7 mouse cellular contexts compared by ENCODE assay signal in genomic region chrX:103616536-103617404, GRCm38 (mm10). TPM values are rescaled to one million over a fixed set of nuclear protein-coding genes. Genes with fewer than 3 reads are reported as not detected.
DNase-seq lines count a peak whose midpoint lies in the region; ATAC-seq lines count a peak whose summit lies in the region.

No protein-coding gene starts in this region.

- WGBS in embryonic facial prominence, embryonic 10.5 days = 2% methylated on average over 38 of the region's 50 CpGs
- 1% methylated on average over 24 of the region's 50 CpGs for WGBS in limb, embryonic 10.5 days
- WGBS in midbrain, embryonic 12.5 days = 2% methylated on average over 28 of the region's 50 CpGs

- no peaks in the 10 kb centered on the region for H3K27me3 ChIP-seq in embryonic facial prominence, embryonic 10.5 days (replicated peaks; ENCODE audit: low read depth, poor library complexity, severe bottlenecking)
- no peaks in the 10 kb centered on the region for H3K27me3 ChIP-seq in limb, embryonic 10.5 days (ENCODE audit: low read depth, poor library complexity, severe bottlenecking)
- H3K27me3 ChIP-seq in midbrain, embryonic 12.5 days = no peaks in the 10 kb centered on the region

- H3K9me3 ChIP-seq in embryonic facial prominence, embryonic 10.5 days = no peaks in the 10 kb centered on the region
- no peaks in the 10 kb centered on the region for H3K9me3 ChIP-seq in limb, embryonic 10.5 days (replicated peaks)
- no peaks in the 10 kb centered on the region for H3K9me3 ChIP-seq in midbrain, embryonic 12.5 days

- peak overlapping the region; percentile 89 for H3K27ac ChIP-seq in embryonic facial prominence, embryonic 10.5 days (replicated peaks)
- peak overlapping the region; percentile 92 for H3K27ac ChIP-seq in limb, embryonic 10.5 days
- H3K27ac ChIP-seq in midbrain, embryonic 12.5 days (replicated peaks) = peak overlapping the region; percentile 89

- H3K4me2 ChIP-seq in midbrain, embryonic 12.5 days (replicated peaks) = peak overlapping the region; percentile 58

- peak overlapping the region; percentile 53 for H3K9ac ChIP-seq in midbrain, embryonic 12.5 days (replicated peaks)

- H3K4me1 ChIP-seq in embryonic facial prominence, embryonic 10.5 days = peaks cover 13% of the 10 kb centered on the region
- peaks cover 16% of the 10 kb centered on the region; the same call in 1 of the 2 replicates for H3K4me1 ChIP-seq in limb, embryonic 10.5 days
- H3K4me1 ChIP-seq in midbrain, embryonic 12.5 days = peaks cover 10% of the 10 kb centered on the region; the same call in 1 of the 2 replicates

- H3K36me3 ChIP-seq in embryonic facial prominence, embryonic 10.5 days (replicated peaks) = peaks cover 25% of the 10 kb centered on the region
- H3K36me3 ChIP-seq in limb, embryonic 10.5 days = peaks cover 26% of the 10 kb centered on the region
- no peaks in the 10 kb centered on the region for H3K36me3 ChIP-seq in midbrain, embryonic 12.5 days

- peak; percentile 90 for DNase-seq in adrenal gland, postnatal 14 days
- peak; percentile 90 for DNase-seq in embryonic facial prominence, embryonic 10.5 days (ENCODE audit: low spot score)
- DNase-seq in heart, adult 11 months = peak; percentile 99
- DNase-seq in kidney, adult 11 months = peak; percentile 94
- DNase-seq in limb, embryonic 10.5 days (ENCODE audit: low spot score) = peak; percentile 86
- DNase-seq in skeletal muscle tissue, adult 2 months (ENCODE audit: low read depth, low spot score) = peak; percentile 80

- H3K4me3 ChIP-seq in embryonic facial prominence, embryonic 10.5 days = peak overlapping the region; percentile 59
- H3K4me3 ChIP-seq in limb, embryonic 10.5 days = peak overlapping the region; percentile 55
- H3K4me3 ChIP-seq in midbrain, embryonic 12.5 days = peak overlapping the region; percentile 44

- peak; percentile 97 for ATAC-seq in midbrain, embryonic 12.5 days (ENCODE audit: low FRiP score, low read depth)

RNA-seq across cellular contexts. Expression of gene Zcchc13, which starts 13.6 kb away (rescaled TPM):
- not detected in 2 replicates for total RNA-seq in adrenal gland, postnatal 14 days (2021)
- not detected in 2 replicates for polyA plus RNA-seq in embryonic facial prominence, embryonic 10.5 days (2016; fragmentation: Nextera tagmentation; extraction: Ambion mirVana)
- not detected in 2 replicates for polyA plus RNA-seq in limb, embryonic 10.5 days (2016; fragmentation: Nextera tagmentation; extraction: Ambion mirVana)
- polyA plus RNA-seq in midbrain, embryonic 12.5 days (2016; fragmentation: Nextera tagmentation; extraction: Ambion mirVana) = not detected in 2 replicates

Comparison
In these comparisons a context has a peak if more than half of its experiments do, and no peak if none do; other contexts are left out.
1. Peak in every context shown above with its lines: DNase-seq, ATAC-seq, H3K4me3 ChIP-seq and H3K27ac ChIP-seq.